Mouse (Mus musculus): ENCODE measurements around the gene Clnk.

Clnk gene

DNA sequence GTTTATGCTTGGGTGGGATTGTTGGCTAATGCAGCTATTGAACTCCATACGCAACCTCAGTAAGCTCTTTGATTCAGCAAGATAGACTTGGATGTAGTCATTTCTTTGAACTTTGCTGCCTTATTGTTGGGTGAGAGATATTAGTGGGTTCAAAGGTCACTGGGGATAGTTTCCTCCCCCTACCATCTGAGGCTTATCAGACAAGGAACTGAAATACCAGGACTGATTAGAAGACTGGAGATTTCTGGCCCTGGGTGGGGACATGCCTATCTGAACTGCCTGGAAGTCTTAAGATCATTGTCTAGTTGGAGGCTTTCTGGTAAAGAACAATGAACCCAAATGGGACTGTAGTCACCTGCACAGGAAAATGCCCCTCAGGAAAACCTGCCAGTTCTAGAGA lies 26.4 kb downstream of the Clnk start:
- DNase-seq = no peak

DNA sequence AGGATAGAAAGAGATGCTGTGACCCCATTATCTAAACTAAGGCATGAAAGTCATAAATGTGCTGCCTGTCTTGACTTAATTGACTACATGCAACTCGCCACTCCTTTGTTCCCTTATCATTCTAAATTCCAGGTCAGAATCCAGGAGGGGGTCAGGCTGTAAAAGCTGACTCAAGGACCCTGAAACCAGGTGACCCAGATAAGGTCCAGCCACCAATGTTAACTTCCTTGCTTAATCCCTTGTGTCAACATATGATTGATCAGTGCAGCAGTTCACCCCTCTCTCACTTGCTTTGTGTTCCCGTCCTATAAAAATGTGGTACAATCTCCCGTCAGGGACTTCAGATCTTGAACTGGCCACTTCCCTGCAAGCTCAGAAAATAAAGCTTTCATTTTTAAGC lies 31.1 kb downstream of the Clnk start:
- no peak for DNase-seq

DNA sequence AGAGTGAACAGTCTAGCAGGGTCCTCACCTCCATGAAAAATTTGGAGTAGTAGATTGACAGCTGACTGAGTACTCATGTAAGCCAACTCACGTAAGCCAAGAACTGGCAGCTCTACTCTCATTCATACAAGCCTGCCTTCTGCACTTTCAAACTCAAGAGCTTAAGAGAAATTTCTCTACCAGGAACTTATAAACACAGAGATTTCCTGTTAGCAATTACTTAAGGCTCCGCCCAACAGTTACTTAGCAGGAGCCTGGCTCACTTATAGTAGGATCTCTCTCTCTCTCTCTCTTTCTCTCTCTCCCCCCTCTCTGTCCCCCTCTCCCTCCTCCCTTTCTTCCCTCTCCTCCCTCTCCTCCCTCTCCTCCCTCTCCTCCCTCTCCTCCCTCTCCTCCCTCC lies 32.3 kb downstream of the Clnk start:
- DNase-seq = no peak

DNA sequence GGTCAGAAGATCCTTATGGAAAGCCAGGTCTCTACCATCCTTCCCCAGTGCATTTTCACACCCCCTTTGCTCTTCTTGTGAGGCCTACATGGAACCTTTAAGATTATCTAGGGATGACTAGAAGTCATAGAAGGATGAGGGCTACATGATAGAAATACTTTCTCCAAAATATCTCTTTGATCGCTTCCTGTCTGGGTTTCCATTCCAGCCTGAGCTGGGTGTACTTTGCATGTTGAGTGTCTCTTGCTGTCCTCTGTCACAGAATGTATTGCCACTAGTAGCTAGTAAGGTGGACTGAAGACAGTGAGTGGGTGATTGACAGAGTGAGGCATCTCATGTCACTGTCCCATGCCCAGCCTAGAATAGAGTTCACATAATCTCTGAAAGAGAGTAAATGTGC lies 36.6 kb downstream of the Clnk start:
- DNase-seq = no peak

DNA sequence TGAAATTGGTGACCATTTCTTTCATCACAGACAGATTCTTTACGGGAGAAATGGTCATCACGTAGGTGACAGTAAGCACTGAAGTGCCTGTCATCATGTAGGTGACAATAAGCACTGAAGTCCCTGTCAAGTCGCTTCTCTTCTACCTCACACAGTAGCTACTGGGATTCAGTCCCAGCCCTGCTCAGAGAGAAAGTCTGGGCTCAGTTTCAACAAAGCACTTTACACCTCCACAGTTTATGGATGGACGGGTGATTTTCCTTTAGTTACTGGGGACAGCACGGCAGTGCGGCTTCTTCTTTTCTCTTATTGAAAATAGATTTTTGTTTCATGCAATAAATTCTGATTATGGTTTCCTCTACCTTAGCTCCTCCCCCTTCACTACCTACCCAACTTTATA lies 49.3 kb downstream of the Clnk start:
- DNase-seq = no peak

DNA sequence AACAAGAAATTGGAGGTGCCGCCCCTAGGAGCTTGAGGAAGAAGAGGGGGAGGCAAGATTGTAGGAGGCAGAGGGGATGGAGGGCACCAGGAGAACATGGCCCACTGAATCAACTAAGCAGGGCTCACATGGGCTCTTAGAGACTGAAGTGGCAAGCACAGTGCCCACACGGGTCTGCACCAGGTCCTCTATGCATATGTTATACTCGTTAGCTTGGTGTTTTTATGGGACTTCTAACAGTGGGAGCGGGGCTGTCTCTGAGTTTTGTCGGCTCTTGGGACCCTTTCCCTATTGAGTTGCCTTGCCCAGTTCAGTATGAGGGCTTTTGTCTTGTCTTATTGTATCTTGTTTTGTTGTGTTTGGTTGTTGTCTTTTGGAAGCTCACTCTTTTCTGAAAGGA lies 50.0 kb downstream of the Clnk start:
- no peak for DNase-seq

DNA sequence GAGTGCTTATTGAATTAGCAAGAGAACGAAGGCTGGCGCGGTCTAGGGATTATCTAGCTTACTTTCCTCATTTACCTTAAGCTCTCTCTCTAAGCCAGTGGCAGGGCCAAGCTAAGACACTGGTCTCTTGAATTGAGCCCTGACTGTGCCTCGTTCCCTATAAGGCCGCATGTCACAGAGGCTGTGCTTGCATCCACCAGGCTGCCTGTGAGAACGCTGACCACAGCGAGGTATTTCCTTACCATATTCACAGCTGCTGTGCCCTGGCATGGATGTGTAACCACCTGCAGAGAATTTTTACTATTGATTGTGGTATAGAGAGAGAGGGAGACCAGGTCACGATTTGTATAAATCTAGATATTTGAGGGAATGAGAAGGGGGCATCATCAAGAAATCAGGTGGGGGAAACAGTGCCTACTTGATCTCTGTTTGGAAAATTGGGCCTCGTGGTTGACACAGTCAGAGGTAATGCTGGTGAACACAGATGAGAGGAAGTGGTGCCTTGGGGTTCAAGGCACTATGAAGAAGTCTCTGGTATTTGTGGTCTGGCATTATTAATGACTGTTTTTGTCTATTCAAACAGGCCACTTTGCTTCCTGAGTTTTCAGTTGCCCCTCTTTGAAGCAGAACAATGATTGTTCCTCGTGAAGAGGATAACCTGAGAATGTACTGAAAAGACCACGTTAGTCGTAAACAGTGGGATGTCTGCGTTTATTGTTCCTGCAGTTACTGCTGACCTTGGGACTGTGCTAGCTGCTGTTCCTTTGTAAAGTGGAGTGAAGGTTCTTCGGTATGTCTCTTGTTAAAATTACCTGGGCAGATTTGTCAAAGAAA lies 52.3 kb downstream of the Clnk start:
- no peak for DNase-seq

DNA sequence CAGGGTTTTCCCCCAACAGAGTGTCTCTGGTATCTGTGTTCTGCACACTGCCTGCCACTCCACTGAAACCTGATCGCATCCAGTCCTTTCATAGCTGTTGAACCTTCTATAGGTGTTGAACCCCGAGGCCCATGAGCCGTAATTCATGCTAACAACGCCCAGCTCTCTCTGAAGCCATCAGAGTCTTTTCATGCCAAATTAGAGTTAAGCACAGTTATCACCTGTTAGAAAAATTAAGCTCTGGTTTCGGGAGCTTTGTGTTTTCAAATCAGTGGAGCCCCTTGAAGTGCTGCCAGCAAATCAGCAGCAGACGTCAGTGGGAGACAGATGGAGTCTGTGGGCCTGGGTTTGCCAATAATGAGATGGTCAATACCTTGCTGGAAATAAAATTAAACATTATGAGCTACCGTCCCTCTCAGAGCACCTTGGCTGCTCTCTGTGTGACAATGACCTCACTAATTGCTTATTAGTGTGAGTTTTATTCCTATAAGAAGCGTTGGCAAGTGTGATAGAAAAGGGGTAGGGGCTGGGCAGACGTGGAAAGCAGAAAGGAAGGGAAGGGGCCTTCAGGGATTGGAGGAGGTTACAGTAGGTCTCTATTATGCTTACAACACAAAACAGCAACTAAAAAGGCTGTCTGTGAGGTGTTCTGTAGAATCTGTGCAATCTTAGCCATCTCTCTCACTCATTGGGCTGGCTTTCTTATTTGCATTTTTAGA lies 63.1 kb downstream of the Clnk start:
- no peak for DNase-seq

DNA sequence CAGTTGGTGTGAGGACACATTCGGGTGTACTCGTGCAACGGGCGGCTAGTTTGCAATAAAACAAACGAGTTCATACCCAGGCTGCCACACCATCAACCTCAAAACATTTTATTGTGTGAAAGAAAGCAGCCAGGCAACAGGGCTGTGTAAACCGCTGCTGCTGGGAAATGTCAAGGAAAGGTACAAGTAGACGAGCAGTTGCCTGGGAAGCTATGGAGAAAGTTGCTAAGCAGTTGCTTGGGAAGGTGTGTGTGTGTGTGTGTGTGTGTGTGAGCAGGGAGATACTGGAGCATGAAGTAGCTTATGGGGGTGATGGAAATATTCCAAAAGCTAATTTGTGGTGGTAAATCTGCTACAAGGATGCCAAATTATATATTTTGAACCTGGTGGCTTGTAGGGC lies 63.7 kb downstream of the Clnk start:
- no peak for DNase-seq

DNA sequence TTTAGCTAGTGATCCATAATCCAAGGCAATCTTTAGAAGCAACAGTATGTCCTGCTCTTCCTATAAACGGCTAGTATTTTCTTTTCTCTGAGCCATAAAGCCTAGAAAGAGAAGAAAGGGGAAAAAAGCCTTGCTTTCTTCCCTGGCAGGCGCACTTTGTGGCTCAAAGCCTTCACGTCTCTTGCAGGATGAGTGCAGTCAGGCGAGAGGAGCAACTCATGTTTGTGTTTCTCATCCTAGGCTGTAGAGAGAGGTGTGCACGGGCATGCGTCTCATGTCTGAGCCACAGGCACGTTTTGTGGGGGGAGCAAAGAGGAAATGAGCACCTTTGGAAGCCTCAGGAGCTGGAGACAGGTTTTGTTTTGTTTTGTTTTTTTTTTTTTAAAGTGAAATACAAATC lies 64.2 kb downstream of the Clnk start:
- DNase-seq = no peak

DNA sequence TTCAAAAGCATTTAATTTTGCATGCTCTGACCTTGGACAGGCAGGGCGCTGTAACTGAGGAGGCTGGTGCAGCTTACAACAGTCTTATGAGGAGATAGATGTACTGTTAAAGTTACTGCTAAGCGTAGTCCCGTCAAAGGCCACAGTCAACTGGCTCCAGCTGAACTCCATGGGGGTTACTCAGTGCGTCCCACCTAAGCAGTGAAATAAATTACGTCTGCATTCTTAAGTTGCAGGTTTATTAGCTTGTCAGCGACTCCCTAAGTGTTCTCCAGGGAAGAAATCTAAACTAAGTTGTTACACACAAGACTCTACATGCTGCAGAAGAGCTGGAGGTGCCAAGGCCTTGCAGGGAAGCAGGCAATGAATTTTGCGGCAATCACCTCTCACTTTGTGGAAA lies 77.7 kb downstream of the Clnk start:
- no peak for DNase-seq

DNA sequence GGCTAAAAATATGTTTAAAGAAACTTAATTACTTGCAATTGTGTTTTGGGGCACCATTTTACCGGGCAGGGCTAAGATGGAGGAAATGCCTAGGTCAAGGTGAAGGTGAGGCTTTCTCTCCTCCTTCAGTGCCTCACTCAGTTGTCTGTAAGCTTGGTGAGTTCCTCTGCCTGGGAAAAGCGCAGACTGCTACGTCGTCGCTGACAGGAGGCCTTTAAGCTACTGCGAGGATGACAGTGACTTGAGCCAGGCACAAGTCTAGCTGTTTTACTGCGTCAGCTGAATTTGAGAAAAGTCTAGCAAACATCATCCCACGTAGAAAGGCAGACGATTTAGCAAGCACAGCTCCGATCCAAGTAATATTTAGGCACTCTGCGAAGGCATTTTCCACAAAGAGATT lies 81.5 kb downstream of the Clnk start:
- DNase-seq = no peak

DNA sequence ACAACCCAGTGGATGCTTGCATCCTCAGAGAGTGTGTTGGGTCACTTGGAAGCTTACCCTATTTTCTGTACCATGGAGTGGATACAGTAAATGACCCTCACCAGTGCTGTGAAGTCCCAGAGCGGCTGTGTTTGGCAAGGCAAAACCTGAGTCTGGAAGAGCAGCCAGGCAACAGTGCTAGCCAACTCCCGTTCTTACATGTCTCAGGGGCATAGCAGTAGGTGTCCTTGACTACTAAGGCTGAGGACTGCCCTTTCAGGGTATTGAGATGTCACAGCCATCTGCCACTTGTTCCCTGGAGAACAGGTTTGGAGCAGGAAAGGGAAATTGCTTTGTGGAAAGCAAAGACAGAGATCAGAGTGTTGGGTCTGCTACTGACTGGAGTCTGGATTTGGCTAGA lies 85.5 kb downstream of the Clnk start:
- no peak for DNase-seq

DNA sequence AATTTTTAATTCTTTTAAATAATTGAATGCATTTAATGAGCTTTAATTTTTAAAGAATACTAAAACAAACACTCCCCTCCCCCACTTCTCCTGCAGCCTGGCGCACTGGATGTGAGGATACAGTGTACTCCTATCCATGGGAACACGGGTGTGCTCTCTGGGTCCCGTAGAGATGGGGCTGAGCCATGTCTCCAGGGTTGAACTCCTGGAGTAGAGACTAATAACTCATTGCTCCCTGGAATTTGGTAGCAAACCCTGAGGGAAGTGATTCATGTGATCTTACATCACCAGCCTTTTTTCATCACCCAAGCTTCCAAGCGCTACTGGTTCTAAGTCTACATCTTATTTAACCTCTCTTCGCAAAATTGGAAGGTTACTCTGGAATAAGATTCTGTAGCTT lies 87.8 kb downstream of the Clnk start:
- DNase-seq = no peak

DNA sequence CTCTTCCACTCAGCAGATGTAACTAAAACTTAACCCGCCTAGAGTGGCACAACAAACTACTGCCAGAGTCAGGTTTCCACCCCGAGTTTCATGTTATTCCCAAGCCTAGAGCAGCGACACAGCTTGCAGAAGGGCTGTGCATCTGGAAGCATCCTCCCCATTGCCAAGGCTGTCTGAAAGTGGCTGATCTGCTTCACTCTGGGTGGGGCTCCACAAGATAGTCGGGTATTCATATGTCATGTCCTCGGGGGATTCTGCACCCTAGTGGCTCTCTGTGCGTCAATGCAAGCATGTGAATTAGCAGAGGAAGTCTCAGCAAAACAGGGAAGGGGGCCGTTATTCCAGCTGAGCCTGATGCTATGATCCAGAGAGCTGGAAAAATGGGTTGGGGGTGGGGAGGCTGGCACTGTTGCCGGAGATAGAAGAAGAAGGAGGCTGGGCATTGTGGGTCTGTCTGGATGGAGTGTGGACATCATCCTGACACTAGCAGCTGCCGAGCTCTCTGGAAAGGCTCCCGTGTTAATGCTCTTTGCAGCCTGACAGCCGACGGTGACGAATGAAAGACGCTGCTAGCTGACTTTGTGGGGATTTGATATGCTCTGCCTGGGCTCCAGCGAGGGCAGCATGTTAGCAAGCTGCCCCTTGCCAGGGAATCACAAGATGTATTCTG lies 88.6 kb downstream of the Clnk start:
- DNase-seq = peak; percentile 17

DNA sequence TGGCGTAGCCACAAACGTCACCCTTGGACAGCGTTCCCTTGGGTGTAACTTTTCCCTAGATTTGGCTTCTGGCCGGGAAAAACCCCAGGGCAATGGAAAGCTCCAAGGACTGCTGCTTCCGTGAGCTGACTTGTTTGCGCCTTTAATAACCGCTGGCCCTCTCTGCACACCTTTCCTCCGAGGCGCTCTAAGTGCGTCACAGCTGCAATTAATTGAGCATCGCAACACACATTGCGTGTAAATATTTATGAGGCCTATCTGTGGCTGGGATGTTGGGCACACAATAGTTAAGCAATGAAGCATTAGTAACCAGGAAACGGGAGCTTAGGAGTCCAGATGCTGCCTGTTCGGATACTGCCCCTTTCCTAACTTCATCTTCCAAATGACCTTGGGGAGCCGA lies 90.5 kb downstream of the Clnk start:
- no peak for DNase-seq

DNA sequence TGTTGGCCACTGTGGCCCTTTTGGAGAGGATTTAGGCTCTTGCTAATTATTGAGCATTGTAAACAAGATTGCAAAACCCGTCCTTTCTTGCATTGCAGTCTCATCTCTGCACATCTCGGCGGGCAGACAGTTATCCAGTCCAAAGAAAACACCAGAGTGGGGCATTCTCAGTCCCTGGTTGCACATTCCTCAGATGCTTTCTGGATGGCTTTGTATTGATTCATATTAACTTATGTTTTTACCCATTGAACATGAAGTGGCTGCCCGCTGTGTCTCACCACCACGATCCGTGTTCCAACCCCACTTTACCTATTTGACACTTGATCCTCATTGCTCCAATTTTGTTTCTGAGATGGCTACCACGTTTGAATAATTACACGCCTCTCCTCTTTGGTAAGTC lies 90.9 kb downstream of the Clnk start:
- DNase-seq = no peak

DNA sequence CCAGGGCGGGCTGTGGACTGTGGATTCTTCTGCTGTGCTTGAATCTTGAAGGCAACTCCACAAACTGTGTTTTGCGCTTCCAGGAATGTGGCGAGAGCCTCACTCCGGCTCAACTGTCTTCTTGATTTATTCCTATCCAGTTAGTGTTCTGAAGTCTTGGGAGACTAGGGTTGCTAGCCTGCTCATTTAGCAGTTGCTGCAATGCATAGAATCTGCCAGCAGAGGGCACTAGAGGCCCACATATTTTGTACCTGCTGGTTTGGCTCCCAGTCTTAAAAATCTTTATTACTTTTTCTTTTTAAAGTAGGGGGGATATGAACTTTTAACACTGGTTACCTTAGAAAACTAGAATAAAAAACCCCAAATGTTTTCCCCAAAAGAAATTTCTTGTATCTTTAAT lies 94.8 kb downstream of the Clnk start:
- peak; percentile 37 for DNase-seq

DNA sequence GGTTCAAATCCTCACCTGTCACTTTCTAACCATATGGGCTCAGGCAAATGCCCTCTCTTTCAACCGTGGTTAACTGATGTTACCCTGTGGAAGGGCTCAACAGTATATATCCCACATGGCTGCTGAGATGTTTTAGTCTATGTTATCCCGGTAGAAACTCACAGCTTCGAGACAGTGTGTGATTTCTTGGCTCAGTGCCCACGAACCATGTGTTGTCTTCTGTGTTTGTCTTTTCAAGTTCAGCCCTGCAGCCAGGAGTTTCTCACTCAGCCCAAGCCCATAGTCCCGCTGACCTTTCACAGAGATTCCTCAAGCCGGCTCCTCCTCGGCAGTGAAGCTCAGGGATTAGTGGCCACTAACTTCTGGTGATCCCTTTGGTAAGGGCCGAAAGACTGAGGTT lies 96.0 kb downstream of the Clnk start:
- DNase-seq = no peak

DNA sequence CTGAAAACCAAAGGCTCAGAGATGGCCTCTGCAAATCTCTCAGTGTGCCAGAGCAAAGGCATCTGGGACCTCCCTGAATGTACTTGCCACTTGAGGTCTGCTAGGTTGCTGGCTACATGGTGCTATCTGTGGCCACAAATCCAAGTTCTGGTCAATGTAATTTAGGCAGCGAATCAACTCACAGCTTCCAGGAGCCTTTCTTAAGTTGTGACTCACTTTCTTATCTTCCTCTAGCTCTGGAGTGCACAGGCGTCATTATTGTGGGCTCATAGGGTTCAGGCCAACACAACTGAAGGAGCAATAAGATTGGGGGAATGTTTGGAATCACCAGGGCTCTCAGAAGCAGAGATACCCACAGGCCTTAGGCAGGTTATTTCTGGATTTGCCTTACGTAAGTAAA lies 96.6 kb downstream of the Clnk start:
- no peak for DNase-seq

DNA sequence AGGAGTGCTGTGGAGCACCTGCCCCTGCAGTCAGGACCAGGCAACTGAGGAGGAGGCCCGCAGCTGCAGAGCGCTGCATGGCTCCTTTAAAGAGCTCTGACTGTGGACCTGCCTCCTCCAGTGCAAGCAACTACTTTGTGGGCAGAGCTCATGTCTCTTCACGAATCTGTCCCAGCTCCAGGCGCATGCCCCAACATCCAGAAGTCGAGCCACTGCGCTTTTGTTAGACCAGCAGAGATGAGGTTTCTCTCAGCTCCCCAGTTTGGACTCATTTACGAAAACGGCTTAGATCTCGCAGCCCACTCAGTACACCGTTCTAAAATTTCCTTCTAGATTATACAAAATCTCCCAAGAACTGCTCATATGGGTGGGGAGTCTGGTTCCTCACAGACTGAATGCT lies 101.1 kb downstream of the Clnk start:
- no peak for DNase-seq

DNA sequence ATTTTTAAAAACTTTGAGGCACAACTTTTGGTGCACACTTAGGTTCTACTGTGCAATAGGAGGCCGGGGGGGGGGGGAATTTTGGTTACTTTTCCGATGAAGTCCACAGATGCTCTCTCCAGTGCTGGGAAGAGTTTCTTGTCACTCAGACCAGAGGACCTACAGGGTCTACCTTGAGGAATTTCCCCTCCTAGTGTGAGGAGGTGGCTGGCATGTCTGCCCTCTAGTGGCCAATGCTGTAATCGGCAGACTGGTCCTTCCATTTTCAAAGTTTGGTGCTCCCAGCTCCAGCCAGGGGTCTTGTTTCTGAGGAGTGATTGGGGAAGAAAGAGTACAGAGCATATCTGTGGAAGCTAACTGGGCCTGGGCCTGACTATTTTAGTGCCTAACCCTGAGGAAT lies 121.7 kb downstream of the Clnk start:
- DNase-seq = no peak

DNA sequence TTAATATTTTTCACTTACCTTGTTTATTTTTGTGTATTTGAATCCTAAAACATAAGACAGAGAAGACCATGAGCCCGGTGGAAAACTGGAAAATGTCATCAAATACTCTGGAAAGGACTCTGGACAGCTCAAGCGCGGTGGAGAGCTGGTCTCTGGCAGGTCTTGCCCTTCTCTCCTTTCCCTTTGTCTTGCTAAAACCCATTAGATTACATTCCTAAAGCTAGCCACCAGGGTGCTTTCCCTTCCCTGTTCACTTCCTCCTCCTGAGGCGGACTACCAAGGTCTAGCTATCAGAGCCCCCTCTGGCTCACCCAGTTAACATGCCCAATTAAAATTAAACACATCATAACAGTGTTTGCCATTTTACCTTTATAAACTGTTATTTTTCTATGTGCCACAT lies 123.9 kb downstream of the Clnk start:
- no peak for DNase-seq

DNA sequence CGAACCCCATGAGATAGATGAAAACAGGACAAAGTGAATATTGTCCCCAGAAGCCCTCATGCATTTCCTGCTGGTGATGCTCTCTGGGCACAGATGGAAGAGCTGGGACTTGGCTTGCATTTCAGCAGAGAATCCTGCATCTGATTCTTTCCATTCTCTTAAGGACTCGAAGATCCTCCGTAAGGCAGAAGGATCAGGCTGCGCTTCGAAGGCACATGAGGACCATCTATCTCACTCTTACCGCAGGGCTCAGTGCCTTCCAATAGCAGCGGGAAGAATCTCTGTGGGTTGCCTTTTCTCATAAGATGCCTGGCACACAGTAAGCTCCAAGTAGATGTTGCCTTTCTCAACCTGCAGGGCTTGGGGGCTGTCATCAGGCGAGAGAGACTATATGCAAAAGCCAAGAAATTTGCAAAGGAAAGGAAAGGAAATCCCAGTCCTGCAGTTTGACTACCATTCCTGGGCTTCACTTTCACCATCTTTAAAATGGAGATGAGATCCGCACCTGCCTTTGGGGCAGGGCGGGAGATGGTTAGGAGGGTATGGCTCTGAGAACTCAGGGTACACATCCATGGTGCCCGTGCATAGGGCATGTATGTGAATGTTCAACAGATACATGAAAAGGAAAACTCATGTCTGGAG lies 167.6 kb downstream of the Clnk start:
- peak; percentile 32 for DNase-seq

Measured in layer of hippocampus, adult 9-11 months (tissue).